Mouse (Mus musculus) lung, postnatal 25 days (tissue): ENCODE results near the gene Cdc7.

Experiments
- DNase-seq: peaks from one replicate; pipeline ENCODE4 v3.0.0; 2022; ENCODE audit warnings: low spot score

The Cdc7 gene

DNA sequence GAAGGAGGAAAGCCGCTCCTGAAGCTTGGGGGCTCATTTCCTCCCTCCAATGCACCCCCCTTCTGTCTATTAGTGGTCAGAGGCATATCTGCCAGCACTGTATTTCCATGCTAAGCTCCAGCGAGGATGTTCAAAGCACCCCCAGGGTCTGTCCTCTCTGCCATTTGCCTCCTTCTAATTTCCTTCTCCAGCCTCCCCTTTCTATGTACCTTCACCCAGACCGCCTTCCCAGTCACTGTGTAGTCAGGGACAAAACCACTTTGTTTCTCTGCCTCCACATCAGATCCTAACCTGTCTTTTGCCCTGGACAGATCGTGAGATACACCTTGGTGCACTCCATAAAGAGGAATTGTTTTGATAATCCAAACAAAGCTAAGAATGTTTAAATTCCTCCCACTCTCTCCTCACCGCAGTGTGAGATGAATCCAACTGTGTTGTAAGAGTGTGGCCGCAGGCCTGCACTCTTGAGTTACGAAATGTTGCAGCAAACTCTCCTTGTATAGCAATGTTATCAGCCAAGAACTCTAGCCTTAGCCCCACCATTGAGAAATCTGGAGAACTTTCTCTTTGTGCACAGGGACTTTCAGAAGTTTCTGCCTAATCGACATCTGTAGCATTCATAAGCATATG, 27.3 kb downstream of the Cdc7 start:
- peak; percentile 58 for DNase-seq

DNA sequence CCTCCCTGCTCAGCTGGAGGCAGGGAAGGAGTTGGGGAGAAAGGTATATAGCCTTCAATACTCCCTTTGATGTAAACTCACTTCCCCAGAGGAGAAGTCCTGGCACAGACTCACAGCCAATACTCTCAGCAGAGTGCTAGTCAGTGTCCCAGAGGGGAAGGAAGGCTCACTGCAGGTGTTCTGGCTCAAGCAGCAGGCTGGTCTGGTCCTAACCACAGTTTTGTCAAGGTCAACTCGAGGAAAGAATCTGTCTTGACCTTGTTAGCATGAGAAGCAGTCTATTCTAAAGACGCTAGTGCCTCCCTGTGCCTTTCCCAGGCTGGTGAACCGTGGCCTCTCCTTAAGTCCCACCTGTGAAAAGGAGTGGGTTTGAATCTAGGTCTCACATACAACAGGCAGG, 30.6 kb downstream of the Cdc7 start:
- no peak for DNase-seq

DNA sequence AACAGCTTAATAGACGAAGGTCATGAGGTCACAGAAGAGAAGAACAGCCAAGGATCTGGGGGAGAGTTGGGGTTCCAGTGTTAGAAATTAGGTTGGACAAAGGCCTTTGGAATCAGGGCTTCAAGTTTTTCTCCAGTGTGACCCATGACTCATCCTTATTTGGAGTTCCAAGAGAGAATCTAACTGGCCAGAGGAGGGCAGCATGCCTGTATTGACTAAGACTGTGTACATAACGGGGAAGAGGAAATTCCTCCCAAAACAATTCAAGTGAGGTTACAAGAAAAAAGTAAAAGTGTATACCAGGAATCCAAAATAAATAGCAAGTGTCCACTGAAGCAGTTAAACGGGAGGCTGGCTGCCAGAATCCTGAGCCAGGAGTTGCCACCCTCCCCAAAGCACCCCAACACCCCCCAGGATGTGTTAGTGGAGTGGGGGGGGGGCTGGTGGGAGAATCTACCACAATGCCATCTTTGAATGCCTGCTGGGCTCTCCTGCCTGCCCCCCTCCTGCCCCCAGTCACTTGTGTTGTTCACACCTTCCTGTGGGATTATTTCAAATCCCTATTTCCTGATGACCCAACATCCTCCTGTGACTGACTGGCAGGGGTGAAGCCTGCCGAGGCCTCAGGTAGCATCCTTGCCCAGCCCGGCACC, 31.9 kb downstream of the Cdc7 start:
- DNase-seq, result peak; percentile 84

DNA sequence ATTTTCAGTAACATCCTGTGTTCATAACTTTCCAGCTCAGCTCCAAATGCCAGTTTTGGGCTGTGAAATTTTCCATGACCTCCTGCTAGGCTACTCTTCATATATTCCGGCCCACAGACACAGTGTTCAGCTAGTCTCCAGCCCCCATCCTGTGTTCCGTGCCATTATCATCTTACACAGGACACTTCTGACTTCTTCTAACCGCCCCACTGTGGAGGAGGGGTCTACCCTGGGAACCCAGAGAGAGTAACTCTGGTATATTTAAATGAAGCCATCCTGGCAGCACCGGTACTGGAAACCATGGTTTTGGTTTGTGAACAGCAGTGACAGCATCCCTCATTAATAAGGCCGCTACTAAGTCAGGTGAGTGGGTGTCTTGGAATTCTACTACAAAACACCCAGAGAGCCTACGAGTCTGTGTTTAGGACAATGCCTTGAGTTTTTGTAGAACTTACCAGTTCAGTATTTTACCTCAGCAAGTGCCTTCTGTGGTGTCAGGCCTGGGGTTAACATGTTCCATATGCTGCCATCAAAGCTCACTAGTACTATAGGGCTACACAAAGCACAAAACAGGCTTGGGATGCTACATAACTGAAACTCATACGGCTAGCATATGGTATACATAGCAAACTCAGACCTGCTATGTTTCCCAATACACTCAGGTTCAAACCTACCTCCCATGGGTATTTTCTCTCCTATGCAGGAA, 32.6 kb downstream of the Cdc7 start:
- DNase-seq, result no peak

DNA sequence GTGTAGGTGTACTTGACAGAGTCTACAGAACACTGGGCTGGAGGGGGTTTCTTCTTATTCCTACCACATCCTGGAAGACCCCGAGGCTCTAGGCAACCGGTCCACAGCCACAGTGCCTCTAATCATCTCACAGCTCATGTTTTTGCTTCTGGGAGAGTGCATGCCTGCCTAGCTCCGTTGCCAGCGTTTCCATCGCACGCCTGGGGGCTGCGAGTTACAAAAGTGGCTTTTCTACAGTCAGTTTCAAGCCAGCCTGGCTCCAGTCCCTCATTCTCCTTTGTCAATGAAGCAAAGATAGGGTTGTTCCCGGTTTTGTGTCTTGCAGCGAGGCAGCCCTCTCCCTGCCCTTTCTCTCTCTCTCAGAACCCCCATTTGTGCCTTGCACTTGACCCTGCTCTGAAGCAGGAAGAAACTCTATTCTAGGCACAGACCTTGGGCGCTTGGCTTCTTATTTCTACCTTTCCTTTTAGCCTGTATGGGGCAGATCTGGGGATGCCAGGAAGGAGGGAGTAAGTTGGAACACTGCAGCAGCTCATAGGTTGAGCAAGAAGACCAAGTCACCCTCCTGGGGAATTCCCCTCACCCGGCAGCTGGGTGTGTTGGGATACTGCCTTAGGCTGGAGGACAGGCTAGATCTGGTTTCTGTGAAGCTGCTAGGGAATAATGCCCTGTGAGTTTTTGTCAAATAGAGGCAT, 37.4 kb downstream of the Cdc7 start:
- no peak for DNase-seq

DNA sequence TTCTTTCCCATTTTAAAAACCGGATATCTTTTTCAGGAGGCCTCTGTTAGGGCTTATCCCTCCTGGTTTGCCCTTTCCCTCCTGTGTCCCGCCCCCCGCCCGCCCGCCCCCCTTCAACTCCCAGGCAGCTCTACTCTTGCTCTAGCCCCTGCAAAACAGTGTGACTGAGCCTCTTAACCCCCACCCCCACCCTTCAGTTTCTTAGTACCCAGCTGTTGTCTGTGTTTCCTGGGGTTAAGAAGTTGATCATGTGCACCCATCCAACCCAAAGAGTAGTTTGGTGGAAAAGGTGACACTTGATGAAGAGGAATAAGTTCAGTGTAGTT, 37.9 kb downstream of the Cdc7 start:
- DNase-seq, result no peak

DNA sequence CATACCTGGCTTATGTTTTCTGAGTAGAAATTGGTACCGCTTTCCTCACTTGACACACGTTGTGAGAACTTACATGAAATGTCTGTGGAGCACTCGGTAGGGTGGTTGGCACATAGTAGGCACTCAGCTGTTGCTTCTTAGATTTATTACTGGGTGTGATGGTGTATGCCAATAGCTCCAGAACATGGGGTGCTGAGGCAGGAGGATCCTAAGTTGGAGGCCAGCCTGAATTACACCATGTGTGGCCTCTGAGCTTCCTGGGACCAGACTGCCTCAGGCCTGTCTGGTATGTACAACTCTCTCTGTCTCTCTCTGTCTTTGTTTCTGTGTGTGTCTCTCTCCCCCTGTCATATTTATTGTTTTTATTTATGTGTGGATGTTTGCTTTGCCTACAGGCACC, 45.6 kb downstream of the Cdc7 start:
- DNase-seq, result no peak

DNA sequence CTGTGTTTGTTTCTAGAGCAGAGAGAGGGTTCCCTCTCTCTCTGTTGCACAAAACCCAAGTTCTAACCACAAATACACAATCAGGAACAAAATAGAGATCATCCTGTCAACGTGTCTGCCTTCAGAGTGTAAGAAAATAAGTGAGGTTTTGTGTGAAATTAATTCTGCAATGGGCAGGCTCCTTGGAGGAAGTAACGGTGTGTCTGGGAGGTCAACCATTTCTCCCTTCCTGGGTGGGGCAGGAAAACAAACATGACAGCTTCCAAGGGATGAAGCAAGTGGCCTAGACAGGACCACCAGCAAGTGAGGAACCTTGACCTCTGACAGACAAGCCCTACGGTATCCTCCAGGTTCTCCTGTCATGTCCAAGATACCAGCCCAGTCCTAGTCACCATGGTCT, 46.2 kb downstream of the Cdc7 start:
- DNase-seq, result no peak

DNA sequence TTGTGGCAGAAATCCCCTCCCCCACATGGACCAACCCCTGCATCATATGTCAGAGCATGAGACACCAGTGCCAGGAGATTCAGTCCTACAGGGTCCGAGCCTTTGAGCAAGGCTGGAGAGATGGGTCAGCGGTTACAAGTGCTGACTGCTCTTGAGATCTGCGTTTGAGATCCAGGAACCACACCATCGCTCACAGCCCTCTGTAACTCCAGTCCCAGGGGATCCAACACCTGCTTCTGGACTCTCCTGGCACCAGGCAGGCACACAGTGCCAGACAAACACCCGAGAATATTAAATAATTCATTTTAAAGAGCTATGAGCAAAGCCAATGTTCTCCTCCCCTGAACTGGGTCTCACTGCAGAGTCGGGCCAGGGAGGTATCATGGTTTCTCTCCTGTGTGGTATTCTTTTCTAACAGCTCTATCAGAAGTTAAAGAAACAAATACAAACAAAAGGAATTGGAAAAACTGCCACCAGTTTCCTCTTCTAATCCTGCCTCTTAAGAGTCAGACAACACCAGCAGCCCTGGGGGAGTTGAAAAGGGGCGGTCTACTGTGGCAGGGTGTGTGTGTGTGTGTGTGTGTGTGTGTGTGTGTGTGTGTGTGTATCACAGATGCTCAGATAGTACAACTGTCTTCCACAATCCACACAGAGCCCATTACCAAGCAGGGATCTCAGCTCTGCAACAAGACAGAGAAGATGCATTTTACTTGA, 47.4 kb downstream of the Cdc7 start:
- DNase-seq, result no peak

DNA sequence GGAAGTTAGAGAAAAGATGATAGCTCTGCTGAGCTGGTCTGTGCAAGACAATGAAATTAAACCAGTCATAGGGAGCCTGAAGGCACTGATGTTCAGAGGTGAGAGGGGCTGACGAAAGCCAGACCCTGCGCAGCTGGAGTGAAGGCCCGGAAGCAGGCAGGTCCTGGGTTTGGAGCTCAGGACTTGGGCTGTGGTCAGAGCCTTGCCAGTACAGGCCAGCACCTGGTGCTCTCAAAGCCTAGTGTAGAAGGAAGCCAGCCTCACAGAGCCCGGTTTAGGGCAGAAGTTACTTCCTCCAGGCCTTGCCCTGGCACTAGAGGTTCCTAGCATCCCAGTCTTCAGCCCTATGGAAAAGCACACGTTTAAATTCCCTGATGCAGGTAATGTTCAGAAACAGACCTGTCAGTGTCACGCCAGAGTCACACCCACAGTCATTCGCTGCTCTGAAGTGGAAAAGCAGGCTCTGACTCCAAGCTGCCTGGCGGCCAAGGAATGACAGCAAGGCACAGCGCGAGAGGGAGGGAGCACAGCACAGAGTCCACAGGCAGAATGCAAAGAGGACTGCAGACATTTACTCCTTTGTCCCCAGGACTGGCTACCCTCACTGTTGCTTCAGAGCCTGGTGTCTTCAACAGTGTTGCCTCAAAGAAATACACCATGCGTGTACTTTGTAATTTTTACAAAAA, 48.1 kb downstream of the Cdc7 start:
- no peak for DNase-seq

DNA sequence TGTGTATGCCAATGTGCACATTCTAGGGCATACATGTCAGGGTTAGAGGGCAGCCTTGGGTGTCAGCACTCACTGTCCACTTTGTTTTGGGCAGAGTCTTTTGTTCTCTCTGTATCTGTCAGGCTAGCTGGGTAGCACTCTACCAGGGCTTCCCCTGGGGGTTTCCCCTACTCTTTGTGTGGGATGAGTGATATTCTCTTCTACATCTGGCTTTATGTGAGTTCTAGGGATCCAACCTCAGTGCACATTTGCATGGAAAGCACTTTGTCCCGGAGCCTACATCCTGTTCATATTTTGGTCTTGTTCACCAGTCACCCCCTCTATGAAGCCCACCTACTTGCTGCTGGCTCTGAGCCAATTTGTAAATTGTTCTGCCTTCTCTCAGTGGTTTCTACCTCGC, 49.3 kb downstream of the Cdc7 start:
- DNase-seq, result no peak

DNA sequence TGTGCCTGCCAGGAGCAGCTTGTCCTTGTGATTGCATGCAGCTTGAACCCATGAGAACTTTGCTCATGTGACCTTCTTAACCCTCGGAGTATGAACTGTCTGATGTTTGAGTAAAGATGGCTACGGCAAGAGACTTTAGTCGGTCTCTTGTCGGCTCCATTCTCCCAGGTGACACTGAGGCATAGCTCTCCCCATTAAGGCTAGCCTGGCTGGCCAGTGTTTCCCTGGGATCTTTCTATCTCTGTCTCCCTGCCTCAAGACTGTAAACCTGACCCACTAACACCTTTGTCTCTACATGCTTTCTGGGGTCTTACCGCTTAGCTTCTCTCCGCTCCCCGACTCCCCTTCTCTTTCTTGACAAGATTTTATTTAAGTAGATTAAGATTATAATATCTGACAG, 50.0 kb downstream of the Cdc7 start:
- no peak for DNase-seq

DNA sequence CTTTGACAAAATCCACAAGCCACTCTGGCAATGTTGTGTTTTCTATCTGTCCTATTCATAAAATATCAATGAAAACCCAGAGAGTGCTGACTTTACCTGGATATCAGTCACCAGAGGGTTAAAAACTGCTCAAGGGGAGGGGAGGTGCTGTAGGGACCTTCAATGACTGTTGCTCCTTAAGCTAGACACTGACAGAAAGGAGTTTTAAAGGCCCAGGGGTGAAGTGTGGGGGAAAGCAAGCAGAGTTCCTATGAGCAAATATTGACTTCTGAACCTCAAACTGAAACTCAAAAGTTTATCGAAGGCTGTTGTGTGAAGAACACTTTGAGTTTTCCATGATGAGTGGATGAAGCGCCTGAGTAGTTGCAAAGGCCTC, 50.9 kb downstream of the Cdc7 start:
- DNase-seq, result no peak

DNA sequence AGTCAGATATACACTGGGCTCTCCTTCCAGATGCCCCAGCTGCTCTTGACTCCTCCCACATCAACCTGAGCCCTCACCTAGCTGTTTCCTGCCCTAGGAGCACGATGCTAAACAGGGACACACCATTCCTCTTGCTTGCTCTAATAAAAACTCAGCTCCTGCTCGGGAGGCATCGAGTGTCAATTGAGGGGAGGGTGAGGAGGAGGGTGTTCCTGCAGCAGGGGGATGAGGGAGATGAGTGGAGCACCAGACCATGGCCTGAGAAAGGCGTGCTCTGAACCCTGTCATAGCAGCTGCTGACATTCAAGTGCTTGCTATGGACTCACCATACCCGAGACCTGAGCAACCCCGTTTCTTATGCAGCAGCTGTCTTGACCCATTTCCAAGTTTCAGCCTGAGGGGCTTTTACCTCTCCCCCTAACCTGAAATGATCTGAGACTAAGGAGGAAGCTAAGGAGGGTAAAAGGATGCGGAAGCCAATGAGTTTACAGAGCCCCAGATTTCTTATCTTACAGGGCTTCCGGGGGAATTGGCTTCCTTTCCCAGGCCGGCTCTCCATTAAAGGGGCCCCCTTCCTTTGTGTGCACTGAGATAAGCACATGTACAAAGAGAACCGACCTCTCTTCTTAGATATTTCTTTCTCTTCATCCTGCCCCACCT, 51.4 kb downstream of the Cdc7 start:
- DNase-seq, result no peak

DNA sequence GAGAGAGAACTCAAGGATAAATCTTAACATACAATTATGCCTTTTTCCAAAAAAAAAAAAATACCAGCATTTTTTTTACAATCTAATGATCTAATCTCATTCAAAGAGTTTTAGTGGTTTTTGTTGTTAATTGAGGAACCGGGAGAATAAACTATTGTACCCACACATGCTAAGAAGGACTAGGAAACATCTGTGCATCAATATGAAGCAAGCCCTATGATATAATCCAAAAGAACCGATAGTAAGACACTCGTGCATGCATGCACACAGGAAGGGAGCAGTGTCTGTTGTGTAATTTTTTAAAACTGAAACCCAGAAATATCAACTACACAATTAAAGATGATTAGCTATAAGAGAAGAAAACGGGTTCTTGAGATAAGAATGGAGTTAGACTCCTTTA, 52.4 kb downstream of the Cdc7 start:
- DNase-seq, result no peak

DNA sequence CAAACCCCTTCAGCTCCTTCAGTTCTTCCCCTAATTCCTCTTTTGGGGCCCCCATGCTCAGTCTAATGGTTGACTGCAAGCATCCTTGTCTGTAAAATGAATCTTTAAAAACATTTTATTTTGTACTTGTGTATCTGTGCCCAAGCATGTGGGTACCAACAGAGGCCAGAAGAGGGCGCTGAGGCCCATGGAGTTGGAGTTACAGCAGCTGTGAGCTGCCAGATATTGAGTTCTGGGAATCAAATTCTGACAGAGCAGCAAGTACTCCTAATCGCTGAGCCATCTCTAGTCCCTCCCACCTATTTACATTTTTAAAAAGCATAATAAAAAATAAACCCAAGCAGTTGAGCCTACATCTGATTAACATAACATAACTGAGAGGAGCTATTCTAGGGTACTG, 53.4 kb downstream of the Cdc7 start:
- DNase-seq, result no peak

DNA sequence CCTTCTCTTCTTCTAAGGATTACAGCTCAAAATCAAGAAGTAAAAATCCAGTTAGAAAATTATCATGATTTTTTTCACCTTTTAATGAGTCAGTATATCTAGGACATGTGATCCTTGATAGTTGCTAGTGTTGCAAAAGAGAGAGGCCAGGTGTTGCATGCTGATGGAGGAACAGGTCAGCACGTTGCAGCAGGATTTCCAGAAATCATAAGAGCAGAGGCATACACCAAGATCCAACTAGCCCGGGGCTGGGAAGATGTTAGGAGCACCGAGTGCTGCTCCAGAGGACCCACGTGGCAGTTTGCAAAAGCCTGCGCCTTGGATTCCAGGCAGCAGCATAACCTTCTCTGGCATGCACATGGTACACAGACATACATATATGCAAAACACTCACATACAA, 54.9 kb downstream of the Cdc7 start:
- DNase-seq, result no peak

DNA sequence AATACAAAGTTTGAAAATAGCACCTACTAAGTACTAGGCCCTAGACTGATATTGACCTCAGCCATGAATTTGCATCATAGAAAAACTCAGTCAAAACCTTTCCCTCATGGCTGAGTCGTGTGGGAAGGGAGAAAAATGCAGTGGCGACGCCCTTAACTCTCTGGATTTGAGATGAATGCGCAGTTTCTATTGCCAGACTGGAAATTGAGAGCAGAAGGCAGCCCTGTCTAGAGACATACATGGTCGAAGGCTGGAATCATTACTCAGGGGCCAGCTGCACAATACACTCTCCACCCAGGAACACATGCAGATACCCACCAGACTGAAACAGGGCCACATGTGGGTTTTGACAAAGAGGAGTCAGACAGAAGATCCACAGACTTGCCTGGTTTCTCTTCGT, 55.8 kb downstream of the Cdc7 start:
- no peak for DNase-seq

DNA sequence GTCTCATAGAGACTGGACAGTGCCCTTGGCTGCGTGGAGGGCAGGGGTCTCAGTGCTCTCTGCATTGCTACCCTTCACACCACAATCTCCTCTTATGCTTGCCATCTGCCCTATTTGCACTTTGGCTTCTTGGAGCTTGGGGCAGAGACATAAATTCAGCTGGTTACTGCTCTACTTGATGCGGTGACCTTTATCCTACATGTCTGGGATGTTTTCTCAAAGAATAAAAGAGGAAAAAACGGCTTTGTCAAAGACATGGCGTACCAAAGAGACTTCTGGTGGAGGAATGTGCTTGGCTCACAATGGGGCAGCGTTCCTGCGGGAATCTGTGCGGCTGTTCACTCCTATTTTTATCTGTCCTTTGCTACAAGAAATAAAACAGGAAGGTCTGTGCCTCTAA, 56.2 kb downstream of the Cdc7 start:
- no peak for DNase-seq

DNA sequence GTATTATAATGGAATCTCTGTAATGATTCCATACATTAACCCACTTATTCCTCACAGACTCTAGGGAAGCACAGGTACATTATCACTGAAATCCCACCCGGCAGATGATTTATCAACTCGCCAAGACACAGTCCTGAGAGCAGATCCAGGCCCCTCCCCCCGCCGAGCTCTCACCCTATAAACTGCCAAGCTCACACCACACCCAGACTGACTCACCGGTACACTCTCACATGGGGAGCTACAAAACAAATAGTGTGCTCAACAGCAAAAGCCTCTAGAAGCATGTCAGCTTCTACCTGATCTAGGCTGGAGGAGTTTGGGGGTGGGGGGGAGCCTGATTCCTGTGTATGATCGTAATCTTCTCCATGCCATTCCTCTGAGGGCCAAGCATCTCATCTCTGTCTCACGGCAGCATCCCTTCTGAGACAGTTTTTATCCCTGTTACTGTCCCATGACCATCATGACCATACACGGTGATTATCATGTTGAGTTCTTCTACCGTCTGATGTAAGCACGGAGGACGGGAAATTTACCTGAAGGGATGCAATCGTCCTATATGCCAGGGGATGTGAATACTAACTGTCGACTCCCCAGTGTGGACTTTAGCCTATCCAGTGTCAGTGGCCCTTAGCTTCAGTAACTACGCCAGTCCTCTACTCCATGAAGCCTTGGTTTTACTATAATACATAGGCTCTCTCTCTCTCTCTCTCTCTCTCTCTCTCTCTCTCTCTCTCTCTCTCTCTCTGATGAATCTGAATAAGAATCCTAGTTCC, 57.4 kb downstream of the Cdc7 start:
- DNase-seq, result no peak

DNA sequence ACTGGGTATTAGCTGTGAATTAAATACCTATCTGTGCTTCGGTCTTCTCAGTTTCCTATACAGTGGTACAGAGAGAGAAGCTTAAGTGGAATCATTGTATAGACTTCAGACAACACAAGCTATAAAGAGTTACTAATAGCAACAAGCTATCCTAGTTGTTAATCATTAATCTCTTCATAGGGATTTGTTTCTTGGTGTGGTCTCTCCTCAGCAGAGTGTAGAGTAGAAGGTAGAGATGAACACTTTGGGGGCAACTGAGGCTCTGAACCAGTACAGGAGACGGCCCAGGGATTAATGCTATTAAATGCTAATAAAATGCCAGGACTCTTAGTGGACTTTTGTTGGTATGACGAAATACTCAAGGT, 57.9 kb downstream of the Cdc7 start:
- DNase-seq, result no peak
